Mouse (Mus musculus) kidney, adult 2 months (tissue): Measurements from ENCODE around the gene Evc2. TPM values are rescaled to one million over a fixed set of nuclear protein-coding genes. Genes with fewer than 3 reads are reported as not detected.

Experiments
- DNase-seq: peaks from one replicate; pipeline ENCODE4 v3.0.0; 2021
- H3K27ac ChIP-seq: fragments of 200-500 bp; 2 replicates; pipeline ENCODE4 v1.5.1; 2012; ENCODE audit warnings: low read depth, low read length, control low read depth, inconsistent platforms; ENCODE audit not compliant: insufficient read depth
- H3K27me3 ChIP-seq: fragments of 200-500 bp; replicated peaks from 2 replicates; pipeline ENCODE4 v1.6.1; 2012; ENCODE audit warnings: mild to moderate bottlenecking, moderate library complexity, low read length, inconsistent platforms; ENCODE audit not compliant: control insufficient read depth, insufficient read depth
- H3K36me3 ChIP-seq: fragments of 200-500 bp; 2 replicates; pipeline ENCODE4 v1.6.1; 2012; ENCODE audit warnings: mild to moderate bottlenecking, moderate library complexity, low read length, inconsistent platforms; ENCODE audit not compliant: control insufficient read depth, insufficient read depth
- H3K4me1 ChIP-seq: fragments of 200-500 bp; 2 replicates; pipeline ENCODE4 v1.6.1; 2011; ENCODE audit warnings: low read length; ENCODE audit not compliant: control insufficient read depth, insufficient read depth
- H3K4me3 ChIP-seq: fragments of 200-500 bp; 2 replicates; pipeline ENCODE4 v1.5.1; 2011; ENCODE audit warnings: mild to moderate bottlenecking, low read depth, low read length, control low read depth; ENCODE audit not compliant: insufficient read depth
- CTCF ChIP-seq: fragments of 200-500 bp; conservative IDR thresholded peaks from 2 replicates; pipeline ENCODE4 v1.5.1; 2011; ENCODE audit warnings: low read depth, mild to moderate bottlenecking, control low read depth, low read length, moderate library complexity, mixed read lengths; ENCODE audit not compliant: insufficient read depth, insufficient read length
- POLR2A ChIP-seq: fragments of 200-500 bp; IDR thresholded peaks from one replicate; pipeline ENCODE4 v1.6.1; 2011; ENCODE audit warnings: low read depth, low read length, control low read depth
- WGBS: fragments of 180-500 bp; shearing (Covaris S2); methylation state at CpG from one replicate; pipeline ENCODE4 v1.1.7; 2018; 5-methylcytosine and 5-hydroxymethylcytosine counted together
- polyA plus RNA-seq: library from polyadenylated mRNA; depleted of rRNA; stranded (reverse); fragments of >200 nt; gene quantifications from 2 replicates; pipeline ENCODE4 v1.2.3, GENCODE M21; 2012; rRNA removed

Evc2 gene
- 29.0 and 36.4 TPM in 2 replicates for polyA plus RNA-seq

GRCm38 (mm10) chr5:37338288-37338687 lies at the start of gene Evc2:
Evc2 (plus strand) TSS chr5:37338499.
- H3K4me3 ChIP-seq = peak within 1 kb of the TSS; percentile 72
- peaks cover 31% of the 10 kb centered on the region for H3K4me1 ChIP-seq
- no peaks in the 10 kb centered on the region for H3K27me3 ChIP-seq
- peak within 1 kb of the TSS; percentile 70 for H3K27ac ChIP-seq
- WGBS = 1% methylated on average over 27 of the region's 27 CpGs
- H3K36me3 ChIP-seq = no peaks in the 10 kb centered on the region
- peak; percentile 85 for DNase-seq
- TF ChIP-seq CTCF = no peak
- TF ChIP-seq POLR2A = peak; percentile 55

- Histone ChIP-seq H3K27me3 (no peaks in the 10 kb centered on the region), H3K36me3 (no peaks in the 10 kb centered on the region), H3K4me1 (no peaks in the 10 kb centered on the region), H3K4me3 (no peak overlapping the region), H3K27ac (no peak overlapping the region)
- 14% methylated on average over 3 of the region's 3 CpGs for WGBS
- peak; percentile 45 for DNase-seq
- TF ChIP-seq CTCF = peak; percentile 82
- no peak for TF ChIP-seq POLR2A
These were observed 49.1 kb upstream of the Evc2 start for GRCm38 (mm10) chr5:37289236-37289635.

GRCm38 (mm10) chr5:37290983-37291382 lies 47.3 kb upstream of the Evc2 start:
- peak; percentile 41 for TF ChIP-seq CTCF
- TF ChIP-seq POLR2A = no peak
- Histone ChIP-seq H3K27ac (no peak overlapping the region), H3K36me3 (no peaks in the 10 kb centered on the region), H3K27me3 (no peaks in the 10 kb centered on the region), H3K4me1 (no peaks in the 10 kb centered on the region), H3K4me3 (no peak overlapping the region)
- DNase-seq = no peak
- WGBS = 70% methylated on average over 9 of the region's 9 CpGs

- DNase-seq = no peak
- no peaks in the 10 kb centered on the region for H3K27me3 ChIP-seq
- H3K4me1 ChIP-seq = no peaks in the 10 kb centered on the region
- no peaks in the 10 kb centered on the region; the same call in 1 of the 2 replicates for H3K36me3 ChIP-seq
- WGBS = 71% methylated on average over 10 of the region's 10 CpGs
- no peak for TF ChIP-seq CTCF
- TF ChIP-seq POLR2A = no peak
- no peak overlapping the region for H3K27ac ChIP-seq
- no peak overlapping the region for H3K4me3 ChIP-seq
These were observed 41.6 kb upstream of the Evc2 start for GRCm38 (mm10) chr5:37296717-37297116.

GRCm38 (mm10) chr5:37298370-37298769 lies 39.9 kb upstream of the Evc2 start:
- Histone ChIP-seq H3K27ac (no peak overlapping the region), H3K36me3 (peaks cover 1% of the 10 kb centered on the region; the same call in 1 of the 2 replicates), H3K4me1 (no peaks in the 10 kb centered on the region), H3K27me3 (no peaks in the 10 kb centered on the region), H3K4me3 (no peak overlapping the region)
- peak; percentile 17 for DNase-seq
- peak; percentile 85 for TF ChIP-seq CTCF
- TF ChIP-seq POLR2A = no peak
- WGBS = 11% methylated on average over 7 of the region's 7 CpGs

GRCm38 (mm10) chr5:37310026-37310425 lies 28.3 kb upstream of the Evc2 start:
- no peaks in the 10 kb centered on the region for H3K27me3 ChIP-seq
- peak; percentile 57 for DNase-seq
- H3K36me3 ChIP-seq = no peaks in the 10 kb centered on the region
- no peaks in the 10 kb centered on the region for H3K4me1 ChIP-seq
- no peak overlapping the region for H3K27ac ChIP-seq
- no peak overlapping the region for H3K4me3 ChIP-seq
- WGBS = 59% methylated on average over 9 of the region's 9 CpGs
- TF ChIP-seq CTCF = no peak
- no peak for TF ChIP-seq POLR2A

- Histone ChIP-seq H3K4me1 (no peaks in the 10 kb centered on the region), H3K36me3 (peaks cover 6% of the 10 kb centered on the region), H3K27me3 (no peaks in the 10 kb centered on the region), H3K4me3 (no peak overlapping the region), H3K27ac (no peak overlapping the region)
- 81% methylated on average over 12 of the region's 12 CpGs for WGBS
- no peak for DNase-seq
- TF ChIP-seq CTCF (no peak), POLR2A (no peak)
These were observed 25.1 kb upstream of the Evc2 start for GRCm38 (mm10) chr5:37312980-37313722.
